Mouse (Mus musculus) gonadal fat pad, adult 2 months (tissue): ENCODE measurements around the gene Uxt. TPM values are rescaled to one million over a fixed set of nuclear protein-coding genes. Genes with fewer than 3 reads are reported as not detected.

Experiments used
- DNase-seq: peaks from one replicate; pipeline ENCODE4 v3.0.0-alpha.2; 2012; ENCODE audit warnings: low read depth
- polyA plus RNA-seq: library from polyadenylated mRNA; depleted of rRNA; stranded (reverse); fragments of >200 nt; gene quantifications from 2 replicates; pipeline ENCODE4 v1.2.3, GENCODE M21; 2012; rRNA removed

The Uxt gene
- 29.4 and 30.8 TPM in 2 replicates for polyA plus RNA-seq

DNA sequence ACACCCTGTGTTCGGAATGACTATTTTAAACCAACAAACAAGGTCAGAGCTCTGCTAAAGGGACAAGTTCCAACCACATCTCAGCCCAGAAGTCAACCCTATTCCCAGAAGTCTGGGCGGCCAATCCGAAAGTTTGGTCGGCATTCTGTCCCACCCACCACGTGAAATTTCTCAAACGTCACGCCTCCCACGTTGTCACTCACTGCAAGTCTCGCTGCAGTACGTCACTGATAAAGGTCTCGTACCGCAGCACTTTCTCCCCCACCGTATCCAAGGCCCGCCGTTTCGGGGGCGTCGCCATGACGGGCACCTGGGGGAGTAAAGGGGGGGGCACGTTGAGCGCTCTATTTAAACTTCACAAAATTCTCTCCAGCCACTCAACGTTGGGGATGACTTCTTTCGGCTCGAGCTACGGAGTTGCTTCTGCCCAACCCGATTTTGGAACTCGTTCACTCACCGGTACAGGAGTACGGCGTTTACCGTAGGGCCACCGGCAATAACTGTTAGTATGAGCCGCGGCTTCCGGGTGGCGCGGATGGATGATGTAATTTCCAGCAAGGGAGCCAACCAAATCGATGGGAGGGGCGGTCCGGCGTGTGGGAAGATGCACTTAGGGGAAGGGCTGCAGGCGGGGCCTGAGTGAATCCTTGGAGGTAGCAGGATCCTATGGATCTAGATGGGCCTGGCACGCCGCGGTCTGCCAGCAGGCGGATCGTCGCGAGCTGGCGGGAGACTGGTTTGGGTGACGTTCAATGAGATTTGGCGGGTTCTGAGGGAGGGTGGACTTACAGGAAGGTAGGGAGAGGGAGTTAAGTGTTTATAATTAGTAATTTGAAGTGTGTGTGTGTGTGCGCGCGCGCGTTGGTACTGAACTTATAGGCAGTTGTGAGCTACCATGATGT, at the start of gene Uxt:
Gene Uxt, minus strand, starts transcription at position 541 of the 902 bp plus-strand sequence.
- DNase-seq = peak; percentile 34

GRCm38 (mm10) chrX:20980901-20981300, 19.1 kb upstream of the Uxt start:
- no peak for DNase-seq

DNA sequence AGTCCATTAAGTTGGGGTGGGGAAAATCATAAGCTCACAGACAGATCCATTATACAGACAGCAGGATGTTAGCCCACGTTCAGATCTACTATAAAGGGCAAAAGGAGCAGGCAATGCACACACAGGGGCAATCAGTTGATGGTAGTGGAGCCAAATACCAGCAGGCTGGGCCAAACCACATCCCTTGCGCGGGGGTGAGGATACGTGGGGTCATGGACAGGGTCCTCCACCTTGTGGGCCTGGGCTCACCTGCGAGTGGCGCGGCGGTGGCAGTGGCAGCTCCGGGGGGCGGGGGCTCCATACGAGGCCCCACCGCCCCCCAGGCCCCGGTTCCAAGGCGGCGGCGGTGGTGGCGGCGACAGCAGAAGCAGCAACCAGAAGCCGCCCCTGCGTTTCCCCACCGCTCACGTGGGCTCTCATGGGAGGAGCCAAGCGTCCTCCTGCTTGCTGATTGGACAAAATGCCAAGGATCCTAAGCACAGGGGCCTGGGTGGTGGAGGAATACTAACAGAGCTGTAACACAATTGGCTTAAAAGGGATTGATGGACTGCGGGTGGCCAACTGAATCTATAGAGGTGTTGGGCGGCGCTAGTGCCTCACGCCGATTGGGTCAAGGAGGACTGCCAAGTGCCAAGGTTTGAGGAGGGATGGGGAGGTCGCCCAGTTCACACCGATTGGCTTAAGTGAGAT, 11.5 kb downstream of the Uxt start, which contains the start of gene Elk1:
Gene Elk1, minus strand, starts transcription at position 418 of the 690 bp plus-strand sequence.
- DNase-seq = peak; percentile 37

DNA sequence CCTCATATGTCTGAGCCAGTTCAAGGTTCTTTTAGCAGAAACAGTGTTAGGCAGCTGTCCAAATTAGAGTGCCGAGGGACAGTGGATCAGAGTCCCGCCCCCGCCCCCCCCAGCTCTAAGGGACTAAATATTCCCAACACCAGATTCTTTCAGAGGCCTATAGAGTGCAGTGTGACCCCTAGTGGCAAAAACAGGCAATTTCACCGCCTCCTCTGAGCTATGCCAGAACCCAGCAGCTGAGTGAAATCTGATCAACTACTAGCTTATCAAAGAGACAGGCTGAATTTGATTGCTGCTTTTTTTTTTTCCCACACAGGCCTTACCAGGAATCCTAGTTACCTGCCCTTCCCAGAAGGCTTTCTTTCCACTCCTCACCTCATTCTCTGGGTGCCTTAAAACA, 15.8 kb downstream of the Uxt start:
- DNase-seq = no peak

GRCm38 (mm10) chrX:20931963-20932362, 29.9 kb downstream of the Uxt start:
- no peak for DNase-seq

DNA sequence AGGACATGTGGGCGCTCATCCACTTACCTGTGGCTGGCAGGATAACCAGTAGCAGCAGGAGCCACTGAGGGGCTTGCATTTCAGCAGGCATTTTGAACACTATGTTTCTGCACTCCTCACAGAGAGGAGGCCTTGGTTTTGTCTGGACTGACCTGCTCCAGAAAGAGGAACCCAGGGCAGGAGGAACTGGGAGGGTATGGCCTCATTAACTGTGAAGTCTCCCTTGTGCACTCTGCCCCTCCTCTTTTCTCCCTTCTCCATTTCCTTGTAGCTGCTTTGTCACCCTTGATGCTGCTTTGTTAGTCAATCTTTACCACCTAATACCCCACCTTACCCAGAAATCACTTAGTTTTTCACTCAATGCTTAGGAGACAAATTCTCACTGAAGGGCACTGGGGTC, 30.5 kb downstream of the Uxt start, which contains the start of gene Cfp:
Gene Cfp, minus strand, starts transcription at position 192 of the 400 bp plus-strand sequence.
- no peak for DNase-seq

GRCm38 (mm10) chrX:20929859-20930258, 32.0 kb downstream of the Uxt start:
- DNase-seq = no peak

- no peak for DNase-seq
Observed at GRCm38 (mm10) chrX:20924976-20925375, 36.8 kb downstream of the Uxt start.

GRCm38 (mm10) chrX:20923506-20923905, 38.3 kb downstream of the Uxt start:
- no peak for DNase-seq

DNA sequence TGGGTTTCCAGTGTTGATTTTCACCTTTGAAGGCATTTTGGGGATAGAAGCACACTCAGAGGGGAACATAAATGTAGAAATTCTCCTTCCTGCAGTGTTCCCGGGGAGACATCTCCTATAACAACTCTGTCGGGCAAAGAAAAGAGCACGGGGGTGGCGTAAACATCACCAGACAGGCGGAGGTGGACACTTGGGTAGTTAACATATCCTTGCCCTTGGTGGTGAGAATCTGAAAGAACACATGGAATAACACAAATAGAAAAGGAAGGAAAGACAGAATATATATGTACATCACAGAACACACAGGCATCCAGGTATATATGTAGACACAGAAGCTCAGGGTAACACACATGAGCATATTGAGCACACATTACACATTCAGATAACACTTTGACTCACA, 40.5 kb downstream of the Uxt start:
- DNase-seq = no peak

GRCm38 (mm10) chrX:20920844-20921364, 40.9 kb downstream of the Uxt start, which contains the start of gene Syn1:
Syn1 (minus strand) TSS chrX:20921004.
- no peak for DNase-seq

- DNase-seq = no peak
Observed at GRCm38 (mm10) chrX:20920249-20920843, 41.5 kb downstream of the Uxt start.

- DNase-seq = no peak
Observed at GRCm38 (mm10) chrX:20915075-20915474, 46.7 kb downstream of the Uxt start.

DNA sequence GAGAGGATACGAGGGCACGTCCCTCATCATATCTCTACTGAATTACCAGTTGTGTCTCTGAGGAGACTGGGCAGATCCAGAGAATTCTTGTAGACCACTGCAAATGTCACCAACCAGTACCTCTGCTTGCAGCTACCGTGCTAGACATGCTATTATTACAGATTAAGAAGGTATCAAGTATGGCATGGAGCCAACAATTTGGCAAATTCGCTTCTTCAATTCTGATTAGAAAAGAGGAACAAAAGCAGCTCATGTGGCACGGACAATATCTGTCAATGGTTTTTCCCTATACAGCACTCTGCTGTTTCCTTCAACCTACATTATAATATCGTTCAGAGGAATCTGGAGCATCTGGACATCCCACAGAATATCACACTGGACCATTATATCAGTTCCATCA, 48.1 kb downstream of the Uxt start:
- DNase-seq = no peak

- no peak for DNase-seq
Observed at GRCm38 (mm10) chrX:20910074-20910473, 51.7 kb downstream of the Uxt start.

Other genes starting within 250 kb of the Uxt start
- 259 and 330 TPM in 2 replicates for gene Araf, start 164.2 kb downstream of the Uxt start, polyA plus RNA-seq
- gene Timp1, start 91.9 kb downstream of the Uxt start, polyA plus RNA-seq = 14.7 and 21.9 TPM in 2 replicates
- 0.18 and 0.20 TPM in 2 replicates for gene Syn1, start 41.0 kb downstream of the Uxt start, polyA plus RNA-seq
- 21.1 and 27.7 TPM in 2 replicates for gene Cfp, start 30.5 kb downstream of the Uxt start, polyA plus RNA-seq
- gene Elk1, start 11.4 kb downstream of the Uxt start, polyA plus RNA-seq = 13.5 and 16.2 TPM in 2 replicates
- gene Zfp182, start 100.3 kb upstream of the Uxt start, polyA plus RNA-seq = 1.4 and 1.6 TPM in 2 replicates
- gene Spaca5, start 106.4 kb upstream of the Uxt start, polyA plus RNA-seq = not detected in 2 replicates
- 0.41 and 0.46 TPM in 2 replicates for gene Zfp300, start 127.5 kb upstream of the Uxt start, polyA plus RNA-seq
- not detected in 2 replicates for gene Ssxa1, start 153.8 kb upstream of the Uxt start, polyA plus RNA-seq
- gene Gm21876, start 213.6 kb upstream of the Uxt start, polyA plus RNA-seq = not detected in 2 replicates